Mouse (Mus musculus): Measurements from ENCODE around the gene Lbhd2. TPM values are rescaled to one million over a fixed set of nuclear protein-coding genes. Genes with fewer than 3 reads are reported as not detected.

Lbhd2 gene
- total and polyA plus RNA-seq, 3 experiments: not detected

DNA sequence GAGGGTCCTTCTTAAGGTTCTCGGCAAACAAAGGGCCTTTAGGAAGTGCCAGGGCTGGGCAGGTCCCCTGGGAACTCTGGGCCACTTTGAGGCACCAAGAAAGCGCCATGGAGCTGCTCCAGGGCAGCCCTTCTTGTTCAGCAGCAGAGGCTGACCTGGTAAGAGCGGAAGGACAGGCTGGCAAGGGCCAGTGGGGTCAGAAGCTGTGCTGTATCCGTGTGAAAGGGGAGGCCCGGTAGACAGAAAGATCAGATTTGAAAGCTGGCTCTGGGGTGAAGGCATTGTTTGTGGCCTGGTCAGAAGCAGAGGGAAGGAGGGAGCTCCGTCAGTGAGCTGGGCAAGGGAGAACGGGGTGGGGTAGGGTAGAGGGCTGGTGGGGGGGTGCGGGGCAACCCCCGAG is 40.7 kb downstream of the Lbhd2 start:
- no peak for DNase-seq (ENCODE audit: low read depth, low spot score)
- Histone ChIP-seq H3K9me3 (replicated peaks; ENCODE audit: insufficient read depth, low read length) (no peaks in the 10 kb centered on the region), H3K9ac (ENCODE audit: control insufficient read depth, low read depth, low read length, poor library complexity, severe bottlenecking) (no peak overlapping the region), H3K4me1 (ENCODE audit: control insufficient read depth in 1 of 2, insufficient read depth in 2 of 2, low read length in 2 of 2) (peaks cover 9 to 11% of the 10 kb centered on the region in 2 experiments; a peak in 3 of 4 replicates), H3K79me2 (ENCODE audit: control insufficient read depth, insufficient read depth, low read length, poor library complexity) (peaks cover 17% of the 10 kb centered on the region), H3K27me3 (ENCODE audit: control insufficient read depth in 1 of 2, insufficient read depth in 2 of 2, low read length in 2 of 2) (no peaks in the 10 kb centered on the region), H3K36me3 (ENCODE audit: control insufficient read depth in 1 of 2, insufficient read depth in 2 of 2, low read length in 2 of 2) (peaks cover 8 to 9% of the 10 kb centered on the region in 2 experiments; a peak in 3 of 4 replicates), H3K27ac (ENCODE audit: control insufficient read depth, low read depth, low read length) (no peak overlapping the region), H3K4me3 (ENCODE audit: control insufficient read depth in 1 of 2, insufficient read depth in 1 of 2, low read depth in 2 of 2, low read length in 2 of 2) (no peak overlapping the region)
- no peak for TF ChIP-seq KAT2A (conservative IDR thresholded peaks at IDR 0.05; ENCODE audit: low read depth, low read length)
- TF ChIP-seq CHD2 (IDR thresholded peaks at IDR 0.05; ENCODE audit: low read length): no peak
- TF ChIP-seq CTCF (IDR thresholded peaks at IDR 0.05 in 2 of 3, conservative IDR thresholded peaks at IDR 0.05 in 1 of 3; ENCODE audit: control insufficient read depth in 1 of 3, insufficient read depth in 1 of 3, low read depth in 2 of 3, low read length in 3 of 3, poor library complexity in 1 of 3, severe bottlenecking in 1 of 3): no peak
- TF ChIP-seq RCOR1 (IDR thresholded peaks at IDR 0.05; ENCODE audit: low read depth, low read length): no peak
- TF ChIP-seq MYC (IDR thresholded peaks at IDR 0.05; ENCODE audit: low read depth, low read length): no peak
- TF ChIP-seq ZKSCAN1 (IDR thresholded peaks at IDR 0.05; ENCODE audit: low read depth, low read length): no peak
- no peak for TF ChIP-seq SMC3 (IDR thresholded peaks at IDR 0.05; ENCODE audit: low read depth, low read length)
- no peak for TF ChIP-seq ZMIZ1 (IDR thresholded peaks at IDR 0.05; ENCODE audit: low read depth, low read length)
- no peak for TF ChIP-seq NELFE (IDR thresholded peaks at IDR 0.05; ENCODE audit: low read depth, low read length)
- TF ChIP-seq CHD1 (IDR thresholded peaks at IDR 0.05; ENCODE audit: low read depth, low read length): no peak
- no peak for TF ChIP-seq TBP (IDR thresholded peaks at IDR 0.05; ENCODE audit: low read depth, low read length)
- TF ChIP-seq ELF1 (IDR thresholded peaks at IDR 0.05; ENCODE audit: low read depth, low read length): no peak

- no peak for DNase-seq (ENCODE audit: low read depth, low spot score)
- no peak overlapping the region for H3K27ac ChIP-seq (ENCODE audit: control insufficient read depth, low read depth, low read length)
Measured at GRCm38 (mm10) chr12:111447898-111448760, 41.5 kb downstream of the Lbhd2 start.

More at GRCm38 (mm10) chr12:111447898-111448760, 41.5 kb downstream of the Lbhd2 start:
- no peak overlapping the region for H3K9ac ChIP-seq (ENCODE audit: control insufficient read depth, low read depth, low read length, poor library complexity, severe bottlenecking)
- no peak overlapping the region for H3K4me3 ChIP-seq (ENCODE audit: control insufficient read depth in 1 of 2, insufficient read depth in 1 of 2, low read depth in 2 of 2, low read length in 2 of 2)
- H3K79me2 ChIP-seq (ENCODE audit: control insufficient read depth, insufficient read depth, low read length, poor library complexity): peaks cover 17% of the 10 kb centered on the region
- H3K27me3 ChIP-seq (ENCODE audit: control insufficient read depth in 1 of 2, insufficient read depth in 2 of 2, low read length in 2 of 2): no peaks in the 10 kb centered on the region
- peaks cover 9 to 11% of the 10 kb centered on the region in 2 experiments; a peak in 3 of 4 replicates for H3K4me1 ChIP-seq (ENCODE audit: control insufficient read depth in 1 of 2, insufficient read depth in 2 of 2, low read length in 2 of 2)
- TF ChIP-seq E2F4 (IDR thresholded peaks at IDR 0.05; ENCODE audit: borderline replicate concordance, low read depth, low read length): no peak
- no peak for TF ChIP-seq HCFC1 (IDR thresholded peaks at IDR 0.05; ENCODE audit: low read depth, low read length)
- TF ChIP-seq MAZ (IDR thresholded peaks at IDR 0.05; ENCODE audit: low read depth, low read length): no peak
- peaks cover 8 to 9% of the 10 kb centered on the region in 2 experiments; a peak in 3 of 4 replicates for H3K36me3 ChIP-seq (ENCODE audit: control insufficient read depth in 1 of 2, insufficient read depth in 2 of 2, low read length in 2 of 2)
- H3K9me3 ChIP-seq (replicated peaks; ENCODE audit: insufficient read depth, low read length): no peaks in the 10 kb centered on the region

All from MEL (cell line).